15 mouse cellular contexts compared by ENCODE assay signal in genomic region chr14:55333812-55334211, GRCm38 (mm10).
"Had no signal": no experiment of that assay in that cellular context is flagged by ENCODE, and none has a peak within 500 bp of the region (broad histone marks: within the 10 kb centered on the region; RNA-seq: fewer than 3 reads in every experiment).

No protein-coding gene starts in this region.

- H3K4me1 ChIP-seq: kidney, embryonic 15.5 days; limb, embryonic 15.5 days had no signal

- H3K4me3 ChIP-seq: kidney, embryonic 15.5 days; limb, embryonic 15.5 days; midbrain, embryonic 10.5 days; neural tube, embryonic 12.5 days had no signal

- DNase-seq: kidney, adult 18-20 months; kidney, postnatal 14 days; layer of hippocampus, adult 9-11 months; layer of hippocampus, postnatal 36 days; lung, adult 18-20 months; lung, postnatal 36 days; midbrain, embryonic 14.5 days; right cerebral cortex, postnatal 4 days; spleen, adult 18-20 months; thymus, postnatal 4 days had no signal

- H3K36me3 ChIP-seq: kidney, embryonic 15.5 days; limb, embryonic 15.5 days; midbrain, embryonic 10.5 days; neural tube, embryonic 12.5 days had no signal

- H3K9me3 ChIP-seq: kidney, embryonic 15.5 days; limb, embryonic 15.5 days; midbrain, embryonic 10.5 days; neural tube, embryonic 12.5 days had no signal

- H3K27me3 ChIP-seq: kidney, embryonic 15.5 days; limb, embryonic 15.5 days; neural tube, embryonic 12.5 days had no signal

- H3K4me2 ChIP-seq: kidney, embryonic 15.5 days; limb, embryonic 15.5 days; neural tube, embryonic 12.5 days had no signal

- H3K9ac ChIP-seq: kidney, embryonic 15.5 days; limb, embryonic 15.5 days; liver, embryonic 14.5 days; neural tube, embryonic 12.5 days had no signal

- H3K27ac ChIP-seq: kidney, embryonic 15.5 days; limb, embryonic 15.5 days; liver, embryonic 14.5 days; midbrain, embryonic 10.5 days; neural tube, embryonic 12.5 days had no signal
